Mouse (Mus musculus) A20 (cell line): ENCODE results near the gene Mrpl4.

Experiments
- DNase-seq: peaks from one replicate; pipeline ENCODE4 v3.0.0-alpha.2; 2011; ENCODE audit warnings: low read depth, low spot score

Gene Mrpl4

GRCm38 (mm10) chr9:21002627-21003551 lies at the start of gene Mrpl4:
Gene Mrpl4, plus strand, starts transcription at chr9:21002738.
- DNase-seq = peak; percentile 84

GRCm38 (mm10) chr9:20956989-20957388 lies 45.5 kb upstream of the Mrpl4 start:
- DNase-seq = no peak

- no peak for DNase-seq
These were observed 43.1 kb upstream of the Mrpl4 start, which contains the start of gene Dnmt1 for GRCm38 (mm10) chr9:20959430-20959938. Gene Dnmt1, minus strand, starts transcription at chr9:20959888.

DNA sequence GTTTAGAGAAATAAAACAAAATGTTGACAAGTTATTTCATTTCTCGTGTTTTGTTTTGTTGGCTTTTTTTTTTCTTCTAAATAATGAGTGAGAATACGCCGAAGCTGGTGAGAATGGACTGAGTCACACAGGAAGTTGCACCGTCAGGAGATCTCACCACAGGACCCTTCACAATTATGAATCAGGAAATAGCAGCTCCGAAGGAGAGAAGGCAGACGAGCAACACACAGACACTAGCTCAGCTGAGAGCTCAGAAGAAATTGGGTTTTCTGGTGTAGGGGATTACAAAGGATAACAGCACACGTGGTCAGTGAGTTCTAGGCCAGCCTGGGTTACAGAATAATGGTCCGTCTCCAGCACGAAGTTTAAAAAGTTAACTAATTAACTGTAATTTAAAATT lies 41.0 kb upstream of the Mrpl4 start:
- DNase-seq = no peak

DNA sequence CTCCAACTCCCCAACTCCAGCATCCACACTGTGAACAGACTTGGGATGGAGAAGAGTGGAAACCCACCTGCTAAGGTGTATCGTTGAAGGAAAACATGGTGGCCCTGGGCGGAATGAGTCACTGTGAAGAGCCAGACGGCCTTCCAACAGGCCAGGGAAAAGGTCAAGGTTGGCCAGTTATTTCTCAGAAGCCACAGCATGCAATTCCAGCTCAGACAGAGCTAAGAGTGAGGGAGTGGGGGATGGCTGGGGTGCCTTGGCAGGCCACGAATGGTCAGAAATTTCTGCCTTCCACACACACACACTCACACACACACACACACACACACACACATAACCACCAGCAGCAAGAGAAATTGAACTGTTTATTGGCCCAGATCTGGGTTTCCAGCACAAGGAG lies 36.9 kb upstream of the Mrpl4 start:
- DNase-seq = no peak

DNA sequence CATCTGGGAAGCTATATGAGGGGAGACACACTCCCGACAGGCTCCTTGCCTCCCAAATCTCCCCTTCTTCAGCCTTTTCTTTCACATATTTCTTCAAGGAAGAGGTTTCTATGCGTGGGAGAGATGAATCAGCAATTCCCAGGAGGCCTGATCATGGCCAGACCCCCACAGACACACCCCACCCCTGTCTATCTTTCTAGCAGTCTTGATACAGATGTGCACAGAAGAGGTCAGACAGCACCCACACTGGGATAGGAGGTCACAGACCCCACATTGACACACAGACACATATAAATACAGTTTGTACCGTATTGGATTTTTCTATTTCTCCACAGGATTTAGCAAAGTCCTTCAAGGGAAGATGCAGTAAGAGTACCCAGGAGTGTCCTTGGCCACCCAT lies 36.5 kb upstream of the Mrpl4 start:
- DNase-seq = no peak

- no peak for DNase-seq
These were observed 35.8 kb upstream of the Mrpl4 start for GRCm38 (mm10) chr9:20966747-20967146.

- peak; percentile 59 for DNase-seq
These were observed 30.8 kb upstream of the Mrpl4 start for GRCm38 (mm10) chr9:20971751-20972140.

- DNase-seq = peak; percentile 76
These were observed 30.2 kb upstream of the Mrpl4 start for GRCm38 (mm10) chr9:20972141-20972992.

GRCm38 (mm10) chr9:20973001-20973681 lies 29.4 kb upstream of the Mrpl4 start:
- no peak for DNase-seq

DNA sequence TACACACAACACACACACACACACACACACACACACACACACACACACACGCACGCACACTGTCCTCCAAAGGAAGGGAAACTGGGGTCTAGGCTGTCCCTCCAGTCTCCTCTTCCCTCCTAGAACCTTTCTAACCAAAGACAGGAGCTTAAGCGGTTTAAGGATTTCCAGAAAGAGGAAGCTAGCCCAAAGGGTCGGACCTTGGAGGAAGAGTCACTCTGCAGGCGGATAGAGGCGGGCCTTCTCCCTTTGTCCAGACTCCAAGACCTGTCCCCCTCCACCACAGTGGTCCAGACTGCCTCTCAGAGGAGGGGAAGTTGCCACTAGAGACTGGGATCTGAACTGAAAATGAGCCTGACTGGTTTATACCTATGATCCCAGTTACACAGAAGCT lies 28.9 kb upstream of the Mrpl4 start:
- DNase-seq = no peak

DNA sequence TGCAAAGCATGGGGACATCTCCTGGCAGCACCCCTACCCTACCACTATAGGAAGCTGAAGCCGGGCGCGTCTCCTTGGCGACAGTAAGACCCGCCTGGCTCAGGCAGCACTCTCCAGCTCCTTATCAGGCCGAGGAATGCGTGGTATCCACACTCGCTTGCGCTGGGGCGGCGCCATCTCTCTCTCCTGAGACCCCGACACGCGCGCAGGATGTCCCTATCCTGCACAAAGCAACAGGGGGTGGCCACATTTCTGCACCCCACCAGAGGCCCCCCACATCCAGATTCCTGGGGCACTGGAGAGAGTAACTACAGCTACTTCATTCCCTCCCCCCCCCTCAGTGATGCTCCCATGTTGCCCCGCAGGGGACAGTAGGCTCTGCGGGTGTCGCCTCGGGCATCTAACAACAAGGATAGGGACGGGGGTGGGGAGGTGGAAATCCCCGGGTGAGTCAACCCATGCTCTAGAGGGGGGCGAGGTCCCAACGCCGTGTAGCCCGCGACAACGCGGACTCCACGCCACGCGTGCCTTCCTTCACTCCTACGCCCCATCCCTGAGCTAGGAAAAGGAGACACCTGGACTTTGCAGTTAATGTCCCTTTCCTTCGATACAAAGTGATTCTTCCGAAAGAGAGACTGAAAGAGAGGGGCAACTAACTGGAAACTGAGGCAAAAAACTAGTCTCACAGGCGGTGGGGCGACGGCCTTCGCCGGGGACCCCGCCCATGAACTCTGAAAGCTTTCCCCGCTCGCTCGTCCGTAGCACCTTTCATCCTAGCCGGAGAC lies 26.9 kb upstream of the Mrpl4 start:
- DNase-seq = peak; percentile 72

GRCm38 (mm10) chr9:20976216-20976960 lies 26.1 kb upstream of the Mrpl4 start, which contains the start of gene S1pr2:
Gene S1pr2, minus strand, starts transcription at chr9:20976781.
- peak; percentile 93 for DNase-seq

DNA sequence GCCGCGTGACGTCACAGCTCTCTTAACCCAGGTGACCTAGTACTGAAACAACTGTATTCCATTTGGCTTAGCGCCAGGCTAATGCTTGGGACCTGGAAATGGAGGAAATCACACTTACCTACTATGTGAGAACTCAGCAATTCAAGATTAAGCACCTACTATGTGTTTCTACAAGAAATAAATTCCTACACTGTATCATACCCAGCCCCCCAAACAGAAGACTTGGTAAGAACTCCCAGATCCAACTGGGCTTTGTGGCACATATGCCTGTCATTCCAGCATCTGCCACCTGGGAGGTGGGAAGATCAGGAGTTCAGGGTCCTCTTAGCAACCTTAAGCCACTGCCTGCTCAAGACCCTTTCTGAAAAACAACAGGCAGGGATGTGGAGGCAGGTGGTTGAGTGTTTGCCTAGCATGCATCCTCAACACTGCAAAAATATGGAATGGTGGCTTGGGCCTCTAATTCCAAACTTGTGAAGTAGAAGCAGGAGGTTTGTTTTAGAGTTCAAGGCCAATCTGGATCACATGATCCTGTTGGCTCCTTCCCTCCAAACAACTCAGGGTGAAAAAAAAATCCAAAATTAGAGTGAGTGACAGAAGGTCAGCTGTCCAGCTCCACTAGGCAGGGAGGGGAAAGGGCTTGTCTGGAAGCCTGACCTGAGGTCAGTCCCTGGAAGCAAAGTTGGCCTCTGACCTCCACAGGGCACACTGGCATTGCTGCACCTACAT lies 25.4 kb upstream of the Mrpl4 start:
- DNase-seq = no peak

- no peak for DNase-seq
These were observed 24.0 kb upstream of the Mrpl4 start for GRCm38 (mm10) chr9:20978409-20979095.

- peak; percentile 57 for DNase-seq
These were observed 23.4 kb upstream of the Mrpl4 start for GRCm38 (mm10) chr9:20979181-20979580.

DNA sequence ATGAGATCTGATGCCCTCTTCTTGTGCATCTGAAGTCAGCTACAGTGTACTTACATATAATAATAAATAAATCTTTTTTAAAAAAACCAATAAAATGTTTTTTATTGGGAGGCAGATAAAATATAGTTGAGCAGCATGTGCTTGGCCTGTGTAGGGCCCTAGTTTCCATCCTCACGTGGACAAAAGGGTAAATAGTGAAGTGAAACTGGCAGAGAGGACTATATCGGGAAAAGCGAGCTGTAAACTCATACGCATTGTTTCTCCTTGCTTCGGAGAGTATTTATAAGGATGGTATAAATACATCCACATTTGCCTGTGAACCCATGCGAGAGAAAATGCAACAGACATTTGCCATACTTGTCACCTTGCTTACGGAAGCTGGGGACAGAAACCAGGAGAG lies 22.8 kb upstream of the Mrpl4 start:
- DNase-seq = peak; percentile 89

DNA sequence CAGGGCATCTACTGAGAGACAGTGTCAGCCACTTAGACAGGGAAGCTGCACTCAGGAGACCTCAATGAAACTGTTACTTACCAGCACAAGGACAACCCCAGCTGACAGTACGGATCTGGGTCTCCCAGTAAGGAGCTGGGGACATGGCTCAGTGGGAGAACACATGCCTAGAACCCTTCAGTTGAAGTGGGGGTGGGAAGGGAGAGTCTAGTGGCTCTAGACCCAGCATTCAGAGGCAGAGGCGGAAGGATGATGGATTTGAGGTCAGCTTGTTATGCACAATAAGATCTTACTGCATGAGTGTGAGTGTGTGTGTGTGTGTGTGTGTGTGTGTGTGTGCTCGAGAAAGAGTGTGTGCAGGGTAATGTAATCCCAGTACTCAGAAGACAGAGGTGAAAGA lies 20.4 kb upstream of the Mrpl4 start:
- peak; percentile 62 for DNase-seq

GRCm38 (mm10) chr9:20983169-20983568 lies 19.4 kb upstream of the Mrpl4 start:
- peak; percentile 84 for DNase-seq
